Comparison of ENCODE assay signal across 17 mouse cellular contexts in genomic region chr3:93366966-93367575, GRCm38 (mm10). TPM values are rescaled to one million over a fixed set of nuclear protein-coding genes. Genes with fewer than 3 reads are reported as not detected.
A peak's percentile ranks its signal among the peaks of the same experiment; 100 is the strongest.
DNase-seq lines count a peak whose midpoint lies in the region; ATAC-seq and TF ChIP-seq lines count a peak whose summit lies in the region.
"Had no signal": no experiment of that assay in that cellular context is flagged by ENCODE, and none has a peak within 500 bp of the region (broad histone marks: within the 10 kb centered on the region; RNA-seq: fewer than 3 reads in every experiment).

No protein-coding gene starts in this region.

- no peak overlapping the region for H3K4me2 ChIP-seq in kidney, embryonic 14.5 days (replicated peaks; ENCODE audit: low read depth, low read length)
- peak overlapping the region; percentile 21; the same call in 1 of the 2 replicates for H3K4me2 ChIP-seq in lung, embryonic 14.5 days
- H3K4me2 ChIP-seq in hindbrain, embryonic 13.5 days = no peak overlapping the region
- H3K4me2 ChIP-seq: embryonic facial prominence, embryonic 12.5 days; heart, embryonic 12.5 days; hindbrain, embryonic 15.5 days had no signal

- H3K27ac ChIP-seq in kidney, embryonic 14.5 days (ENCODE audit: low read depth, low read length) = peak overlapping the region; percentile 34; the same call in 1 of the 2 replicates
- peak overlapping the region; percentile 86 for H3K27ac ChIP-seq in lung, embryonic 14.5 days (ENCODE audit: low read depth)
- H3K27ac ChIP-seq in hindbrain, embryonic 13.5 days = no peak overlapping the region
- H3K27ac ChIP-seq: embryonic facial prominence, embryonic 12.5 days; hindbrain, embryonic 15.5 days; liver, embryonic 14.5 days had no signal

- ATAC-seq in kidney, embryonic 14.5 days (ENCODE audit: low FRiP score, low TSS enrichment) = peak; percentile 51; the same call in 1 of the 2 replicates
- ATAC-seq in lung, embryonic 14.5 days (ENCODE audit: insufficient read depth) = peak; percentile 93
- ATAC-seq in hindbrain, embryonic 13.5 days (ENCODE audit: low FRiP score) = no peak
- ATAC-seq: CD4-positive, CD25-positive, alpha-beta regulatory T cell, adult 4 months had no signal

- no peaks in the 10 kb centered on the region for H3K27me3 ChIP-seq in kidney, embryonic 14.5 days (ENCODE audit: control insufficient read depth, insufficient read depth, low read length)
- no peaks in the 10 kb centered on the region for H3K27me3 ChIP-seq in lung, embryonic 14.5 days (ENCODE audit: insufficient read depth, low read length)
- no peaks in the 10 kb centered on the region for H3K27me3 ChIP-seq in hindbrain, embryonic 13.5 days
- H3K27me3 ChIP-seq: embryonic facial prominence, embryonic 12.5 days had no signal

- DNase-seq in urinary bladder, postnatal 25 days (ENCODE audit: low spot score) = peak; percentile 32
- DNase-seq in urinary bladder, postnatal 4 days (ENCODE audit: low spot score in 2 of 2) = no peak
- peak; percentile 75 for DNase-seq in lung, embryonic 14.5 days
- DNase-seq in yolk sac, embryonic 10.5 days (ENCODE audit: low spot score) = peak; percentile 65
- no peak for DNase-seq in heart, adult 9 months (ENCODE audit: low spot score in 2 of 2)
- no peak for DNase-seq in frontal cortex, adult 2 months (ENCODE audit: extremely low spot score in 1 of 2, low spot score in 1 of 2)
- DNase-seq: adrenal gland, adult 8-10 months; cerebellum, adult 2 months; layer of hippocampus, postnatal 36 days had no signal

- H3K36me3 ChIP-seq in kidney, embryonic 14.5 days (ENCODE audit: control insufficient read depth, insufficient read depth, low read length) = no peaks in the 10 kb centered on the region
- no peaks in the 10 kb centered on the region for H3K36me3 ChIP-seq in lung, embryonic 14.5 days (ENCODE audit: insufficient read depth)
- H3K36me3 ChIP-seq in hindbrain, embryonic 13.5 days = no peaks in the 10 kb centered on the region
- H3K36me3 ChIP-seq: embryonic facial prominence, embryonic 12.5 days; heart, embryonic 12.5 days; hindbrain, embryonic 15.5 days had no signal

- TF ChIP-seq CTCF in lung, embryonic 14.5 days (IDR thresholded peaks at IDR 0.05; ENCODE audit: low read depth) = no peak

- no peak overlapping the region for H3K9ac ChIP-seq in kidney, embryonic 14.5 days (ENCODE audit: low read depth, low read length)
- no peak overlapping the region for H3K9ac ChIP-seq in lung, embryonic 14.5 days
- H3K9ac ChIP-seq in hindbrain, embryonic 13.5 days = no peak overlapping the region
- H3K9ac ChIP-seq: embryonic facial prominence, embryonic 12.5 days; heart, embryonic 12.5 days; hindbrain, embryonic 15.5 days; liver, embryonic 14.5 days had no signal

- H3K4me3 ChIP-seq in kidney, embryonic 14.5 days (ENCODE audit: low read length) = no peak overlapping the region
- no peak overlapping the region for H3K4me3 ChIP-seq in lung, embryonic 14.5 days (ENCODE audit: low read depth, low read length)
- no peak overlapping the region for H3K4me3 ChIP-seq in hindbrain, embryonic 13.5 days
- H3K4me3 ChIP-seq: embryonic facial prominence, embryonic 12.5 days; heart, embryonic 12.5 days; hindbrain, embryonic 15.5 days had no signal

- WGBS in kidney, embryonic 14.5 days = 57% methylated on average over 3 of the region's 3 CpGs
- WGBS in lung, embryonic 14.5 days = 50% methylated on average over 3 of the region's 3 CpGs
- WGBS in hindbrain, embryonic 13.5 days = 70% methylated on average over 3 of the region's 3 CpGs

- no peaks in the 10 kb centered on the region for H3K4me1 ChIP-seq in kidney, embryonic 14.5 days (ENCODE audit: control insufficient read depth, insufficient read depth, low read length)
- peaks cover 3% of the 10 kb centered on the region; the same call in 1 of the 2 replicates for H3K4me1 ChIP-seq in lung, embryonic 14.5 days (ENCODE audit: insufficient read depth)
- H3K4me1 ChIP-seq in hindbrain, embryonic 13.5 days (replicated peaks) = peaks cover 3% of the 10 kb centered on the region; the same call in 1 of the 2 replicates
- H3K4me1 ChIP-seq: embryonic facial prominence, embryonic 12.5 days had no signal

- no peaks in the 10 kb centered on the region for H3K9me3 ChIP-seq in kidney, embryonic 14.5 days (ENCODE audit: control insufficient read depth, low read length)
- H3K9me3 ChIP-seq in lung, embryonic 14.5 days (ENCODE audit: low read depth, low read length) = no peaks in the 10 kb centered on the region
- no peaks in the 10 kb centered on the region for H3K9me3 ChIP-seq in hindbrain, embryonic 13.5 days
- H3K9me3 ChIP-seq: embryonic facial prominence, embryonic 12.5 days; heart, embryonic 12.5 days; hindbrain, embryonic 15.5 days had no signal

RNA-seq across cellular contexts. Expression of gene Rptn, which starts 26.4 kb away (rescaled TPM):
- polyA plus RNA-seq in kidney, embryonic 14.5 days (2014; fragmentation: Nextera tagmentation; extraction: Ambion mirVana) = not detected in 2 replicates
- not detected in 2 replicates for polyA plus RNA-seq in lung, embryonic 14.5 days (2014; fragmentation: Nextera tagmentation; extraction: Ambion mirVana)
- not detected in 2 replicates for polyA plus RNA-seq in frontal cortex, adult 2 months (2012; rRNA removed)
- polyA plus RNA-seq in hindbrain, embryonic 13.5 days (2015; fragmentation: Nextera tagmentation; extraction: Ambion mirVana) = not detected in 2 replicates
- polyA plus RNA-seq: CD4-positive, CD25-positive, alpha-beta regulatory T cell, adult 4 months; cerebellum, adult 2 months; embryonic facial prominence, embryonic 12.5 days; heart, embryonic 12.5 days; hindbrain, embryonic 15.5 days; small intestine, adult 2 months had no signal

RNA-seq across cellular contexts. Expression of gene Hrnr, which starts 47.5 kb away (rescaled TPM):
- 0.01 TPM in 1 of 2 replicates, not detected in the other for polyA plus RNA-seq in kidney, embryonic 14.5 days (2014; fragmentation: Nextera tagmentation; extraction: Ambion mirVana)
- not detected in 2 replicates for polyA plus RNA-seq in lung, embryonic 14.5 days (2014; fragmentation: Nextera tagmentation; extraction: Ambion mirVana)
- not detected in 2 replicates for polyA plus RNA-seq in frontal cortex, adult 2 months (2012; rRNA removed)
- polyA plus RNA-seq in hindbrain, embryonic 13.5 days (2015; fragmentation: Nextera tagmentation; extraction: Ambion mirVana) = not detected in 2 replicates
- polyA plus RNA-seq: CD4-positive, CD25-positive, alpha-beta regulatory T cell, adult 4 months; cerebellum, adult 2 months; embryonic facial prominence, embryonic 12.5 days; heart, embryonic 12.5 days; liver, embryonic 14.5 days; small intestine, adult 2 months had no signal

Comparison
In these comparisons a context has a peak if more than half of its experiments do, and no peak if none do; other contexts are left out.
1. DNase-seq: peak in urinary bladder, postnatal 25 days (single experiment), lung, embryonic 14.5 days (single experiment) and yolk sac, embryonic 10.5 days (single experiment); none in urinary bladder, postnatal 4 days (0 of 2), heart, adult 9 months (0 of 2) and frontal cortex, adult 2 months (0 of 2).